Mouse (Mus musculus) retina, embryonic 14.5 days (tissue): ENCODE data around the gene Rasgrp2.

Experiments used
- DNase-seq: peaks from one replicate; pipeline ENCODE4 v3.0.0-alpha.2; 2015; ENCODE audit warnings: low spot score

Gene Rasgrp2

GRCm38 (mm10) chr19:6382323-6382924 lies 16.7 kb upstream of the Rasgrp2 start:
- no peak for DNase-seq

- no peak for DNase-seq
These were observed 15.7 kb upstream of the Rasgrp2 start for GRCm38 (mm10) chr19:6383470-6383869.

- peak; percentile 66 for DNase-seq
These were observed 15.0 kb upstream of the Rasgrp2 start, which contains the start of gene Pygm for GRCm38 (mm10) chr19:6384128-6384527. Pygm (plus strand) TSS chr19:6384399.

- no peak for DNase-seq
These were observed 14.2 kb upstream of the Rasgrp2 start for GRCm38 (mm10) chr19:6384954-6385353.

- no peak for DNase-seq
These were observed 13.7 kb upstream of the Rasgrp2 start for GRCm38 (mm10) chr19:6385419-6385818.

GRCm38 (mm10) chr19:6385821-6386220 lies 13.3 kb upstream of the Rasgrp2 start:
- no peak for DNase-seq

- no peak for DNase-seq
These were observed 12.9 kb upstream of the Rasgrp2 start for GRCm38 (mm10) chr19:6386234-6386633.

GRCm38 (mm10) chr19:6388006-6388405 lies 11.1 kb upstream of the Rasgrp2 start:
- no peak for DNase-seq

GRCm38 (mm10) chr19:6389803-6390202 lies 9.3 kb upstream of the Rasgrp2 start:
- DNase-seq: peak; percentile 22

GRCm38 (mm10) chr19:6390251-6390650 lies 8.9 kb upstream of the Rasgrp2 start:
- no peak for DNase-seq

GRCm38 (mm10) chr19:6392743-6393393 lies 6.3 kb upstream of the Rasgrp2 start:
- DNase-seq: no peak

GRCm38 (mm10) chr19:6393637-6394036 lies 5.5 kb upstream of the Rasgrp2 start:
- DNase-seq: no peak

GRCm38 (mm10) chr19:6396237-6396636 lies 2.9 kb upstream of the Rasgrp2 start:
- DNase-seq: no peak

GRCm38 (mm10) chr19:6397582-6398249 lies 1.4 kb upstream of the Rasgrp2 start:
- DNase-seq: no peak

- DNase-seq: peak; percentile 80
These were observed 474 bp upstream of the Rasgrp2 start for GRCm38 (mm10) chr19:6398447-6399284.

GRCm38 (mm10) chr19:6400096-6401086 lies 1.3 kb downstream of the Rasgrp2 start:
- DNase-seq: peak; percentile 32

- peak; percentile 88 for DNase-seq
These were observed 2.1 kb downstream of the Rasgrp2 start for GRCm38 (mm10) chr19:6401131-6401815.

- no peak for DNase-seq
These were observed 2.8 kb downstream of the Rasgrp2 start for GRCm38 (mm10) chr19:6401951-6402350.

- DNase-seq: no peak
These were observed 4.7 kb downstream of the Rasgrp2 start for GRCm38 (mm10) chr19:6403869-6404268.

GRCm38 (mm10) chr19:6405433-6405832 lies 6.3 kb downstream of the Rasgrp2 start:
- no peak for DNase-seq
